Mouse (Mus musculus) adrenal gland, postnatal 10 days (tissue): ENCODE results near the gene Armc6. TPM values are rescaled to one million over a fixed set of nuclear protein-coding genes. Genes with fewer than 3 reads are reported as not detected.
A peak's percentile ranks its signal among the peaks of the same experiment; 100 is the strongest.
"Not testable (repeated sequence)": the region's sequence is repeated elsewhere in the genome, so short reads cannot be mapped to it uniquely, and the experiment has no call there.

ENCODE experiments used
- DNase-seq: peaks from one replicate; pipeline ENCODE4 v3.0.0; 2021; ENCODE audit warnings: mixed read lengths
- total RNA-seq, 2 experiments: library from RNA; stranded (reverse); gene quantifications; 2 replicates each; pipeline ENCODE4 v1.2.3; 2021

Gene Armc6
- total RNA-seq, 2 experiments from 2014 or later, result 11.2 to 13.2 TPM

DNA sequence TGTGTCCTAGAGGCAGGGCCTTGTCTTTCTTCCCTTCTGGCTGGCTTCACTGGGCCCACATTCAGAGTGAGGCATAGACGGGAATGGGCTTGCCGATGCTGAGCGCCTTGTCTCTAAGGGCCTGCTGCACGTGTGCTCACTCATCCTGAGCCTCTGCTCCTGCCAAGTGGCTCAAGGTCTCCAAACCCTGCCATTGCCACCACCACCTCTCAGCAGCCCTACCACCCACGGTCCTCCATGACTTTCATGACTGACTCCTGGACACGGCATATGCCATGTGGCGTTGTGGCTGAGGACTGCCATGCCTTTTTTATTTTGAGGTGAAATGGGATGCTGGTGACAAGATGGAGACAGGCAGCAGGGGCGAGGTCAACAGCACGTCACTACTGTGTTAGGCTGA lies 3.4 kb downstream of the Armc6 start:
- no peak for DNase-seq

DNA sequence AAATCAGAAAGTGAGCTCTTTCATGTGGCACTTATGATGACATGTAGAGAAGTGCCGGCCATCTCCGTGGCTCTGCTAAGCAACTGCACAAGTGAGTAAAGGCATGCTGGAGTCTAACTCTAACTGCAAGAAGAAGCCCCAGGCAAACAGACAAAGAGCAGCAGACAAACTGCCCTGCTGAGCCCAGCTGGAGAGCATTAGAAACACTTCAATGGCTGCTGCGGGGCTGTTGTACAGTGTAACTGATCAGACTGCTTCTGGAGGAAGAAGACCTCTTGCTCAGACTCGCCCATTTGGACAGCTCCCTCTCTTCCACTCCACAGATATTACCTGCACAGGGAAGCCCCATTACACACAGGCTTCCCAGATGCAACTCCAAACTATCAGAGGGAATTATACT lies 6.3 kb downstream of the Armc6 start:
- no peak for DNase-seq

DNA sequence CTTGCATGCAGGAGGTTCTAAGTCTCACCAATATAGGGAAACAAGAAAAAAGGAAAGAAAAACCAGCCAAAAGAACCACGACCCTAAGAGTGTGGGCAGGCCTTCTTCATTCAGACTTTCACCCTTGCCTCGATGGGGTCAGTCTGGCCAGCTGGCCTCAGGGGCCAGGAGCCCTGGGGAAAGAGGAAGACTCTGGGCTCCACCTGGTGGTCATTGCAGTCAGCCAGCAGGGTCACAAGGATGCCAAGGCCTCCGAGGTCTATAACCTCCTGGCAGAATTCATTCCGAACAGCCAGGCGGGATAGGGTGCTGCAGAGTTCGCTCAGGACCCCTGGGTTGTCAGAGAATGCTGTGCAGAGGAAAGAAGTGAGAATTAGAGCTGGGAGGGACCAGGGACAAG lies 10.9 kb downstream of the Armc6 start:
- peak; percentile 75 for DNase-seq

DNA sequence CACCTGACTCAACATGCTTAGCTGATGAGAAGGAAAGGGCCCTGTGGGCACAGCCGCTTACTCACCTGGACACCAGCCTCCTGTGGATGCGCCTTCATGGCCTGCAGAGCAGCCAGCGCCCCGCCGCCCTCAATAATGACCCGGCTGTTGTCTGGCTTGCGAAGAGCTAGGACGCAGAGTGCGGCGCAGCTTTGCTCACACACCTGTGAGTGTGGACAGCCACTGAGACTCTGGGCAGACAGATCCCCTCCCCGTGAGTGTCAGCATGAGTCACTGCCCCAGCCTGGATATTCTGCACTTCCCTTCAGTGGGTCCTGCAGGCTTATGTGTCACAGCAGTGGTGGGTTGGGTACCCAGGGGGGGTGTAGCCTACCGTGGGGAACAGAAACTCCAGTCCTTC lies 12.2 kb downstream of the Armc6 start:
- DNase-seq, result no peak

DNA sequence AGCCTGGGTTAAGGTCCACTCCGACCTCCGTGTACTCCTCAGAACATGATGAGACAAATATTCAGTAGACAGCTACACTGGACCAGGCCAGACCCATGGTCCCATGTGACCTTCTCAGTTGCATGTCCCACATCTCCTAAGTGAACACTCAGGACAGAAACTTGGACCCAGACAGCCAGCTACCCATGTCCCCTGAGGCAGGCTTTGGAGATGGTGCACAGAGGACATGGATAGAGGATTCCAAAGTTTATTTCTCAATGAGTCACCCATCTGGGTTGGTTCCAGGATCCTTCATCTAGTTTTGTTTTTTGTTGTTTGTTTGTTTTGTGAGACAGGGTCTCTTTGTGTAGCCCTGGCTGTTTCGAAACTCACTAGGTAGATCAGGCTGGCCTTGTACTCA lies 13.4 kb downstream of the Armc6 start:
- DNase-seq, result peak; percentile 63

DNA sequence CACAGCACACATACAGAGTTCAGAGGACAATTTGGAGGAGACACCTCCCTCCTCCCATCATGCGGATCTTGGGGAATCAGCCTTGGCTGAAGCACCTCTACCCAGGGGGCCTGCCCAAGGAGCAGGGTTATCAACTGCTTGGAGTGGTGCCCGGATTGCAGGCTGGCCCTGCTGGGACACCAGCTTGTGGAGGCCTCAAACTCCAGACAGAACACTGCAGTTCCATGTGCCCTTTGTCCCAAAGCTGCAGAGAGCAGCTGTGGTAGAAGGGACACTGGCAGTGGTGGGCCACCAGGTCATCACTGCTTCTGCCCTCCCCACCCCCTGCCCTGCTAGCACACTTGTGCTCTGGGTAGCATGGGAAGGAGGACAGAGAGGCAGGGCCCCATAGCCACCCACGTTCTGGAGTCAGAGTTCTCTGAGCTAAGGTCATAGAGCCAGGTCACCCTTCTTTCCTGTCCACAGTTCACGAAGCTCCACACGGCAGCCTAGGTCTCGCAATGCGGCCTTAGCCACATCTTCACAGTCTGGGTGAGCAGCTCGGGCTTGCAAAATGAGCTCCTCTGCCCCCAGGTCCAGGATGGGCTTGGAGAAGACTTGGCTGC lies 13.9 kb downstream of the Armc6 start:
- peak; percentile 87 for DNase-seq

DNA sequence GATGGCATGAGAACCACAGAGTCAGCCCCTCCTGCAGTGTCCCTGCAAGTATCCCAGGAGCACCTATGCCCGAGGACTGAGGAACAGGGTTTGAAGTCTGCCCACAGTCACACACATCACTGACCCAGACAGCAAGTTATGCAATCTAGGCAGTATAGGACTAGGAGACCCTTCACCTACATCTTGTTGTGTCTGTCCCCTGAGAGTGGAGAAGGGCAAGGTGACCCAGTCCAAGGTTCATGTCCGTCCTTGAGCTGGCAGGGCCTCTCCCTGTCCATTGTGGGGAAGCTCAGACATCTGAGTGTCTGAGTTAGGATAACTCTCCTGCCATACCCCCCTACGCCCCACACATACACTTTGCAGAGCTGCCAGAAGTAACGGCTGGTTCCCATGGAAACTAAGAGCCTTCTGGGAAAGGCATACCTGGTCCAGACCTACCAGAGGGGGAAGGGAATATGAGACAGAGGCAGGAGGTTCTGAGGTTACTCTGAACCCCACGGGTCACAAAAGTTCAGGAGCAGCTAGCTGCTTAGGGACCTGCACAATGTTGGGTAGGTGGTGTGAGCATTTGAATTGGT lies 15.1 kb downstream of the Armc6 start:
- DNase-seq, result peak; percentile 57

DNA sequence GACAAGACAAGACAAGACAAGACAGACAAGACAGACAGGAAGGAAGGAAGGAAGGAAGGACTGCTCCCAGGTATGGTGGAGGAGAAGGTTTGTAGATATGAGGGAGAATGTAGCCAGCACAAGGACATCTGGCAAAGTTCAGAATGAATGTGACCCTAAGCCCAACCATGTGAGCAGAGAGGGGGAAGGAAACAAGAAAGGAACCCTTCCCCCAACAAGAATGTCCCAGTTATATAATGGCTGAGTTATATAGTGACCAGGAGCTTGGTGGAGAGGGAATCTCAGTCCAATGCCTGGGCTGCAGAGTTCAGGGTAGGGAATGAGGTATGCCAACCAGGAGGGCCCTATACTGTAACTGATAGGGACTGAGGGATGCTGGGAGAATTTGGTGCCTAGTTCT lies 16.8 kb downstream of the Armc6 start:
- no peak for DNase-seq

DNA sequence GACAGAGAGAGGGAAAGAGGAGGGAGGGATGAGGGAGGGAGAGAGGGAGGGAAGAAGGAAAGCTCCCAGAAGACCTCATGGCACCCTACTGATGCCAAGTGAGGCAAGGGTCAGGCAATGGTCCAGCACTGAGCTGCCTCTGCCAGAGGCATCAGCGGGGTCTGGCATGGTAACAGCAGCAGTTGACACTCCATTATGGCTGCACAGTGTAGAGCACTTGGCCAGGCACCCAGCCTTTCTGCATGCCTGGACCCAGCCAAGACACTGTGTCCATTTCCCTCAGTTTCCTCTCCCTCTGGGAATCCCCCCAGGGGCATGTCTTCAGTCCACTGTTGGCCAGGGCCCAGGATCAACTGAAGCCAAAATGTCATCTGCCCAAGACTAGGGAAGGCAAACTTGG lies 17.7 kb downstream of the Armc6 start:
- peak; percentile 84 for DNase-seq

DNA sequence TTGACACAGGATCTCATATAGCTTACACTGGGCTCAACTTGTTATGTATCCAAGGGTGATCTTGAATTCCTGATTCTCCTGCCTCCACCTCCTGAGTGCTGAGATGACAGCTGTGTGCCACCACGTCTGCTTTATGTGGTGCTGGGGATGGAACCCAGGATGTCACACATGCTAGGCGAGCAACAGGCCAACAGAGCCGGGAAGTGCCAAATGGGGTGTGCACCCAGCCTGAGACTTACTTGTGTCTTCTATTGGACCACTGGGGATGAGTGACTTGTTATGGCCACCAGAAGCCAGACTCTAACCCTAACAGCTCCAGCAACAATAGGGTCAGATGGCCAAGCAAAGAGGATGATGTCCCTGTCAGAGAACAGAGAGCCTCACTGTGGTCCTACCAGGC lies 18.1 kb downstream of the Armc6 start:
- DNase-seq, result not testable (repeated sequence)

DNA sequence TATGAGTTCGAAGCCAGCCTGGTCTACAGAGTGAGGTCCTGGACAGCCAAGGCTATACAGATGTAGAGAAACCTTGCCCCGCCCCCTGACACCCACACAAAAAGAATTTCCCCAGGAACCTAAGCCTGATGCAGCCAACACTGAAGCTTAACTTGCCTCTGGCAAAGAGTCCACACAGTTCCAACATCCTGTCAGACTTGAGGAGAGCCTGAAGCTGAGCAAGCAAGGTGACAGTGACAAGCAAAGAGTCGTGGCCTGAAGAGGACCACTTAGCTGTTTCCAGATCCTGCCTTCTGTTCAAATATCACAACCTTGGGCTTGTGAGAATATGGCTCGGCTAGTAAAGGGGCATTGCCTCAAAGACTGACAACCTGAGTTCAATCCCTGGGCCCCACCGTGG lies 19.2 kb downstream of the Armc6 start:
- no peak for DNase-seq

DNA sequence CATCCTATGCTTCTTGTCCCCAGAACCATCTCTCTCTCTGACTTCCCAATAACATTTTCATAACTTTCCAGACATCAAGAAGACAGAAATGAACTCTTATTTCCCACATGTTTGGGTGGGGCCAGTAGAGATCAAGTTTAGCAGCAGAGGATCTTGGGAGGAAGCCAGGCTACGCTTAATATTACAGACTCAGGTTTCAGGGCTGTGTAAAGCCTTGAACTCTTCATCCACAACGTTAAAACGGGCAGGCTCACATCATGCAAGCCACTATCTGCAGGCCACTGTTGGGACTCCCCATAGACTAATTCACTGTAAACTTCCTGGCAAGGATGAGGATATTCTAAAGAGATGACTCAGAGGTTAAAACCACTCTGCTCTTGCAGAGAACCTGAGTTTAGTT lies 19.9 kb downstream of the Armc6 start:
- no peak for DNase-seq

DNA sequence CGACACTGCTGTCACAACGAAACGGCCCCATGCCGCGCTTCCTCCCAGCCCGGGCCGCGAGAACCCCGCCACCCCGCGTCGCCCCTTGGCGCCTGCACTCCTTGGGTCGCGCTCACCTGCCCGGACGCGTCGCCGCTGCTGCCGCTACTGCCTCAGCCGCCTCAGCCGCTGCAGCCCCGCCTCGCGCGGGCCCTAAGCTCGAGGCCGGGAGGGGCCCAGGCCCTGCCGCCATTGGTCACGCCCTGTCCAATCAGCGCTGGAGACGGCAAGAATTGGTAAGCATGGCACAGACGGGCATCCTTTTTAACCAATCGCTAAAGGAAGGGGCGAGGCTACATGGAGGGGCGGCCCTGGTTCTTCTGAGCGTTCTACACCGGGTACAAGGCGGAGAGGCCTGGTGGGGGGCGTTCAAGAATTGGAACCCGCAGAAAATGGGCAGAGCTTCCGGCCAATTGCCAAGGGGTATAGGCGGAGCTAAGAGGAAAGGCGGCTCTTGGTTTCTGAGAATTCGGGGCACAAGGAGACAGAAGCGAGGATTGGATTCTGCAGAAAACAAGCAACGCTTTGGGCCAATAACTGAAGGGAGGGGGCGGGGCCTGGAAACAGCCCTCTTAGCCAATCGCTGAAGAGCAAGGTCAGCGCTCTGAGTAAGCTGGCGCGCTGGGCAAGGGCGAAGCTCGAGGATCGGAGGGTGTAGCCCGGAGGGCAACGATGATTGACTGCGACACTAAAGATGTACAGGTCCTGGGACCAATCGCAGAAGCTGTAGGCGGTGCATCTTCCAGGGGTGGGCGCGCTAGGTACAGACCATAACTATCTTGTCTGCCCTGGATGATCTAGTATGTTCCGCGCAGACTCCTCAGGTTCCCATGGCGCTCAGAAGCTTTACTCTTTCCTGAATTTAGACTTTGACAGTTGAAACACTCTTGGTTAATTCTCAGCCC lies 21.9 kb downstream of the Armc6 start, which contains the start of gene Slc25a42:
TSS of gene Slc25a42 (minus strand) at position 194 of the 944 bp plus-strand sequence.
- peak; percentile 97 for DNase-seq

DNA sequence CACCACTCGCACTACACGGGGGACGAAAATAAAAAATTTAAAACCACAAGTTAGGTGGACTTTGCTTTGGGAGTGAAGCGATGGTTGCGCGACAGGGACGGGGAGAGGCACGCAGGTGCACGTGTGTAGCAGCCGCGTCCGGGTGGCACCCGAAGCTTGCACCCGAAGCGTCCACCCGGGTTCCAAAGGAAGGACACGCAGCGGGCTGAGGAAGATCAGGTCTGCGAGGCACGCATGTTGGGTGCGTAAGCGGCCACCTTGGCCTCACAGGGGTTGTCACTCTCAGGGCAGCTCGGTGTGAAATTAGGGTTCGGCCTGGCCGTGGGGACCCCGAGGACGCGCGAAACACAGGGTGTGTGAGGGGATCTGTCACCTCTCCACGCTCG lies 22.5 kb downstream of the Armc6 start:
- peak; percentile 60 for DNase-seq

DNA sequence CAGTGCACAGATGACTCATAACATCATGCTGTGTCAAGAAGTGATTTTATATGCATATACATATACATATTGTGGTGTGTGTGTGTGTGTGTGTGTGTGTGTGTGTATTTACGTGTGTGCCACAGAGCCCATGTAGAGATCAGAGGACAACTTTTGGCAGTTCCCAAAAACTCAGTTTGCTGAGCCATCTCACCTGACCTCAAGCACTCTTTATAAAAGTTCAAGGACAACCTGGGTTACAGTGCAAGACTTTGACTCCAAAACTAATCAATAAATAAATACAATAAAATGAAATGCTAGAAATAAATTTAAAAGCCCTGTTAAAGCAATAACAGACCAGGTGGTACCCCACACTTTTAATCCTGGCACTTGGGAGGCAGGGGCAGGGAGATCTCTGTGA lies 23.0 kb downstream of the Armc6 start:
- DNase-seq, result no peak

DNA sequence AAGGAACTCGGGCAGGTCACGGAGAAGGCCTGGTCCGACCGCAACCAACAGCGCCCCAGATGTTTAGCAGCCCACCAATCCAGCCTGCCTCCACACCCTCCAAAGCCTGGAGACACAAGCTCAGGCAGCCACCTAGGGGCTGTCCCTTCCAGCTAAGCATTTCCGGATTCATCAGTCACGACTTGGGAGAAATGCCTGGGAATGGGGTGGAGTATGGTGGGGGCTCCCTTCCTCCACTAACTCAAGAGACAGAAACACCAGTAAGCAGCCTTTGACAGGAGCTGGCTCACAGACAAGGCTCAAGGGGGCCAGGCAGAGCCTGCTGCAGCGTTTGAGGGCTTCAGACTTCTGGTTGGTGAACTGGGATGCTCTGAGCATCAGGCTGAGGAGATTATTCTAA lies 23.7 kb downstream of the Armc6 start:
- DNase-seq, result peak; percentile 50

DNA sequence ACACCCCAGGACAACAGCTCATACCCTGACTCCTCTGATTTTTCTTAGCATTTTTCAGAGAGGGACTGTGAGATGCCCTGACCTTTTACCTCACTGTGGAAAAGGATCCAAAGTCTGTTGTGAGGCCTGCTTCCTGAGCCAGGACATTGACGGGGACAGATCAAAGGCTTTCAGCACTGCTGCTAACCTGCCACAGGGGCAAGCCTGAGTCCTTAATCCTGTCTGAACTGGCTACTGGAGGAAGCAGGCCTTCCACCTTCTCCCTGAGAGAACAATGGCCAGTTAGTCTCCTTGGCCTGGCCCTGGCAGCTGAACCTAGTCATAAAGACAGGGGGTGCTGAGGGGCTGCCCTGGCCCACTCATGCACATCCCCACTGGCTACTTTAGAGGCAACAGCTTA lies 26.1 kb downstream of the Armc6 start:
- no peak for DNase-seq

DNA sequence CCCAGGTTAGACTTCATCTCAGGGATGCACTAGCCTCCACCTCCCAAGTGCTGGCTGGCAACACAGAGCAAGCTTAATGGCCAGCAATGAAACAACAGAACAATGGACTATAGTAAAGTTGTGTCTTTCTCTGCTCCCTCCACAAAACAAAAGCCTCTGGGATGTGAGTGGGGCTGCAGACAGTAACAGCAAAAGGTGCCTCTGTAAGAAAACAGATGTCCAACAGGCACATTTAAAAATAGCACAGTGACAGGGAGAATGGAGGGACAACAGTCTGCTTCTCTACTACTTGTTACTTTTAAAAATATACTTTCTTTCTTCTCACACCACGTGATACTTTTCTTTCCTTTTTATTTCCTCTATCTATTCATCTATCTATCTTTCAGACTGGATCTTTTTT lies 29.5 kb downstream of the Armc6 start:
- no peak for DNase-seq

DNA sequence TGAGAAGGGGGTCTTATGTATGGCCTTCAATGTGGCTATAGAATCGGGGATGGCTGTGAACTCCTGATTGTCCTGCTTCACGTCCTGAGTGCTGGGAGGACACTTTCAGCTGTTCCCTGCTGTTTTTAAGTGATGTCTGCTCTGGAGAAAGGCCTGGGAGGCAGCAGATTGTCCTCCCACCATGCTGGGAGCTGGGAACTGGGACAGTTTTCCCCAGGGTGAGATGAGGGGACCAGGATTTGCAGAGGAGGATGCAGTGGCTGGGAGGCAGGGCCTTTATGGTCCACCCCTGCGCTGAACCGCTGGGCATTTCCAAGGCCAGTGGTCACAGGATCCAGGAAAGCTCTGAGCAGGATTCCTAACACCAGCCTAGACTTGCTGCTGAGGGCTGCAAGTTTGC lies 31.2 kb downstream of the Armc6 start:
- no peak for DNase-seq

DNA sequence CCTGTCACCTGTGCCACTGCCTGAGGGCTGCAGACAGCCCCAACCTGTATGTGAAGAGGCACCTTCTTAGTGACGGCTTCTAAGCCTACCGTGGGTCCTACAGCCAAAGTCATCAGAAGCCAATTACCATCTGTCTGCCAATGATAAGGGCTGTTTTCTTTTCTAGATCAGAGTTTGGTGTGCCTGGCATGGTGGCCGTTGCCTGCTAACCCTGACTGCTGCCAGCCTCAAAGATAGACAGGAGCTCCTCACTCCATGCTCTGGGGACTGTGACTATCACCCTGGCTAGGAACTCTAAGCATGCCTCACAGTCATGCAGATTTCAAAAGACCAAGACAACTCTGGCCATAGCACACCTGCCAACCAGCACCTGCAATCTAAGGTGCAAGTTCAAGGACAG lies 32.8 kb downstream of the Armc6 start:
- DNase-seq, result no peak

DNA sequence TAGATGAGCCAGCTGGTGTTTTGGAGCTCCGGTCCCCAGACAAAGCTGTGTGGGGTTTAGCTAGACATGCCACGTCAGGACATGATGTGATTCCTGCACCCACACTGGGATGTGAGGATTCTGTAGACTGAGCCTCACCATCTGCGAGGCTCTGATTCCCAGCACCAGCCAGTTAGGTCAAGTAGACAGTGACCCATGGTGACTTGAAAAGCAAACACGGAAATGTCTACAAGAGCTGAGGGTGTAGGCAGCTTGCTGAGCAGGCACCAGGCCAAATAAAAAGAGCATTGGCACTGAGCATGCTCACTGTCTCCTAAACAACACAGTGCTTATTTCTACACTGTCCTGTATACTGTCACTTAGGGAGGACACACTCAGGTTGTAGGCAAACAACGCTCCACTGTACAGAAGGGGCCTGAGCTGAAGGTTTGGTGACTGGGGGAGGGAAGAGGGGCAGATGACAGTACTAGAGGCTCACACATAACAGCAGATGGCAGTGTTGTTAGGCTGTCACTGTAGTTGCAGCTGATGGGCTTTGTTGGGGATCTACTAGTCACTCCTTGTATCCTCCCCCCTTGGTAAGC lies 34.1 kb downstream of the Armc6 start:
- DNase-seq, result no peak

DNA sequence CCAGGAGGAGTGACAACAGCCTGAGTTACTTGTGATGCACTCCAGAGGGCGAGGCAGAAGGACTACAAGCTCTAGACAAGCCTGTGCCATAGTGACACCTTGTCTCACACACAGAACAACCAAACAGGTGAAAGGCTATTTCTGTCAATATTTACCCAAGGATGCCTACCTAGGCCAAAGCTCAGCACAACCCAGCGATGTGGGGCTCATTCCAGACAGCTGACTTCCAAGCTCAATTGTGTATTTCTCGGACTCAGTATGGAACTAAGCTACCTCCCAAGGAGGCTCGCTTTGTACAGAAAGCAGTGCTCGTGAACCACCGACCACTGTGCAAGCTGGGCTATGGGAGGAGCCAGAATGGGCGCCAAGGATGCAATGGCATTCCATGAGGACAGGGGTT lies 36.7 kb downstream of the Armc6 start:
- DNase-seq, result no peak

DNA sequence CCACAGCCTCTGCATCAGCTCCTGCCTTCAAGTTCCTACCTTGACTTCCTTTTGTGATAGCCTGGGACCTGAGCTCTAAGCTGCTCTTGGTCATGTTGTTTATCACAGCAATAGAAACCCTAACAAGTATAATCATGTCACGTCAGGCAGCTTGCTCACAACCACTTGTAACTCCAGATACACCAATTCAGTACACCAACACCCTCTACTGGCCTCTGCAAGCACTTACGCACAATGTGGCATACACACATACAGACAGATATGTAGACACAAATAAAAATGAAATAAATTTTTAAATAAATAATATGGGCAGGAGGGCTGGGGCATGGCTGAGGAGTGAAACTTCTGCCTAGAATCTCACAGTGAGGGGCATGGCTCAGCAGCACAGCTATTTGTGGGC lies 38.5 kb downstream of the Armc6 start:
- no peak for DNase-seq
